Mouse (Mus musculus) small intestine, adult 2 months (tissue): ENCODE data around the gene Gm10354.
"Not testable (repeated sequence)": the region's sequence is repeated elsewhere in the genome, so short reads cannot be mapped to it uniquely, and the experiment has no call there.

Source experiments
- CTCF ChIP-seq: fragments of 200-500 bp; IDR thresholded peaks from 2 replicates; pipeline ENCODE4 v1.5.1; 2012; ENCODE audit warnings: low read depth, mild to moderate bottlenecking, control low read depth, inconsistent platforms, low read length, moderate library complexity, mixed read lengths; ENCODE audit not compliant: insufficient replicate concordance, insufficient read length; ENCODE audit errors: extremely low read depth
- POLR2A ChIP-seq: fragments of 200-500 bp; IDR thresholded peaks from 2 replicates; pipeline ENCODE4 v1.6.1; 2012; ENCODE audit warnings: low read depth, mild to moderate bottlenecking, control low read depth, inconsistent platforms, low read length, moderate library complexity

DNA sequence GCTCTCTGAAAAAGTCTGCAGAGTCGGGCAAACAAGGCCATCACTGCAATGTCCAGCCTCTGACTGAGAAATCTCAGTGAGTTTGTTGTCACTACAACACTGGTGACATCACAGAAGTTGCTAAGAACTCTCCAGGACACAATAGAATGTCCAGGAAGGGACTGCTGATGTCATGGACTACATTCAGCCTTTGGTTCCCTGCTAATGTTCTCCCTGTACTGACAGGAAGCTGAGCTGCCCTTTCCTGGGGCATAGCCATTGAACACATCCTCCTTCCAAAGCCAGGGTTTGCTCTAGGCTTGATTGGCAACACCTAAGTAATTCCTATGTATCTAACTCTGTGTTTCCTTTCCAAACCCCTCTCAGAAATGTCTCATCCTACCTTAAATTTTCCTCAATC is at the start of gene Gm10354:
- TF ChIP-seq CTCF, POLR2A: not testable (repeated sequence)
